Mouse (Mus musculus) urinary bladder, postnatal 4 days (tissue): ENCODE data around the gene Parp8.
"Not testable (repeated sequence)": the region's sequence is repeated elsewhere in the genome, so short reads cannot be mapped to it uniquely, and the experiment has no call there.

ENCODE experiments used
- DNase-seq, 2 experiments: peaks; one replicate each; pipeline ENCODE4 v3.0.0; 2021 to 2022; ENCODE audit warnings: low spot score in 2 of 2

The Parp8 gene

DNA sequence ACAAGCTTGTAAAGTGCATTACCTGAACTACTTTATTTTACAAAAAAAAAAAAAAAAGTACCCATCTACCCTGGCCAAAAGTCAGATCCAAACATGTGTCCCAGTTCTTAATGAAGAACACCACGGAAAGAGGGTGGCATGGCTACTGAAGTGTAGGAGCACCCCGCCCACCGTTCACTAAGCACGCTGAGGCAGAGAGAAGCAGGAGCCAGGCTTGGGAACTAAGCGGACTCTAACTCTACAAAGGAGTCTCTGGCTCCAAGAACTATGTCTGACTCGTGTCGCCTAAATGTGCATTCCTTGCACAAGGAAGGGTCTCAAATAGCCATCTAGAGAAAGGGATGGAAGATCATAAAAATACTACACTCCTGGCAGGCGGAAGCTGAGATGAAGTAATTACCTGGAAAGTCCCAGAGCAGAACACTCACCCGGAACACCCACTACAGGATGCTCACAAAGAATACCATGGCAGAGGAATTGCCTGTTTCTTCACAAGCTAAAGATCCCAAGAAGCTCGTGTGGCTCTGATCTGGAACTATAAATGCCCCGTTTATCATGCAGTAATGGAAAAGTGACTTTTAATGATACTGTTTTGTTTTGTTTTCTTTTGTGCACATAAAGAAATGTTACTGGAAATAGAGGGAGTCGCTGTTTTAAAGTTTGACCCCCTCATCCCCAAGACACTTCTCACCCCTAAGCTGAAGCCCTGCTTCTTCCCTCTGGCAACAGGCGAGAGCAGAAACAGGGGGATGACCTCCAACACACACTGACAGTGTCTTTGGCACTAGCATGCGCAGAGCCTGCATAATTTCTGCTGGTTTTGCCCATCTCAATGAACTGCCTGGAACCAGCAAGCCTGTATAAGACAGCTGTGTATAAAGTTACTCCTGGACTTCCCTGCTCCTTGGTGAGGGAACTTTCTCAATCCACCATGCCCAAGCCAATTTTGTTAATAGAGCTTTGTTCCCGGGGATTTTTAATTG, 62.6 kb downstream of the Parp8 start:
- DNase-seq = no peak

DNA sequence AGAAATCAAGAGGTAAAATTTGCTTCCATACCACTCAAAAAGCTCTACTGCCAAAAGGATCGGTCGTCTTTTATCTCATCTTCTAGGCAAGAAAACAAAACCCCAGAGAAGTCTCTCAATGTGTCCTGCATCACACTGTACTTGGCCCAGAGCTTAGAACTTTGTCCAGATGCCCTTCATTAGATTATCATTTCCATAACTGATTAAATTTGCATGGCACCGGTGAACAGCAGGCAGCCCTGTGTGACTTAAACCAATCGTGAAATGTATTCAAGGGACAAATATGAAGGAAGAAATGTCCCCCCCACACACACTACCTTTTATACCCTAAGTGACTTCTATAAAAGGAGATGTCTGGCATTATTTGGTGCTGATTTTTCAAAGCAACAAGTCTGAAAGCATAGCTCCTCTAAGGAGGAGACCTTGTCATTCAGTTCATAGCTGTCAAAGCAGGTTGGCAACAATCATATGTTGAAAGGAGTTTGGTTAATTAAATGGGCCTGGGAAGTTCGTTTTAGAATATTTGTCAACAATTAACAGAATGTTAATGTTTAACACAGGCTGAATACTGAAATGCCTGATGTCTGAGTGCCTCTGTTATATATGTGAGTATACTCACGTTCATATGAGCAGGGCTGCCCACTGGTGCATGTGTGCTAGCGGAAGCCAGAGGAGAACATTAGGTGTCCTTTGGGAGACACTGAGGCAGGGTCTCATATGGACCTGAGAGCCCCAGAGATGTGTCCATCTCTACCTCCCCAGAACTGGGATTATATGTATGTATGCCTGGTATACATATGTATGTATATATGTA, 66.4 kb downstream of the Parp8 start:
- no peak for DNase-seq

DNA sequence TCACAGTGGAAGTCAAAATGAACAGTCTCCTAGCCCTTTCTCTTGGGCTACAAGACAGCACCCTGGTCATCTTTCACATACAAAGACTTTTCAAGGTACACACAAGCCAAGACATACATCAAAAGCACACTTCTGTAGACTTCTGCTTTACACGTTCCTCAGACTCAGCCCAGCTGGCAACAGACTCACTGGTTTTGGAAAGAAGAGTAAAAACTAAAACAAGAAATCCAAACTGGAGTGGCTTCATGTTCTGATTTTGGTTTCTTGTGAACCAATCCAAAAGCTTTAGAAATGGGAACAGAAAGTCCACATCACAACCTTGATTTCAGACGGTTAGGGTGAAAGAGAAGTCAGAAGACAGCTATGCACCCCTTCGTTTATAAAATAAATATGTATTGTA, 67.8 kb downstream of the Parp8 start:
- no peak for DNase-seq

DNA sequence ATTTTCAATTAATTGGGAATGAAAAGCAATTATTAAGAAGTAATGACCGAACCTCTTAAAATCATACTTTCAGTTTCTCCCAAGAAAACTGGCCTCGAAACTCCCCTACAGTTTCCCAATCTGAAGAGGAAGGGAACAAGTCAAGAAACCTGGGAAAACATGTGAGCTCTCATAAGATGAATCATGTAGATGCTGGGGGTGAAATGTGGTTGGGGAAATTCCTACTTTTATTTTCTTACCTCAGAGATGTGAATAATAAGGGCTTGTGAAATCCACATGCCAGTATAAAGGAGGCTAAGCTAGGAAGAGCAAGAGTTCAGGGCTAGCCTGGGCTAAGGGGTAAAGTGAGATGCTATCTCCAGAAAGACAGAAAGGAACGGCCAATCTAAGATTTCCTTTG, 74.0 kb downstream of the Parp8 start:
- DNase-seq = no peak

DNA sequence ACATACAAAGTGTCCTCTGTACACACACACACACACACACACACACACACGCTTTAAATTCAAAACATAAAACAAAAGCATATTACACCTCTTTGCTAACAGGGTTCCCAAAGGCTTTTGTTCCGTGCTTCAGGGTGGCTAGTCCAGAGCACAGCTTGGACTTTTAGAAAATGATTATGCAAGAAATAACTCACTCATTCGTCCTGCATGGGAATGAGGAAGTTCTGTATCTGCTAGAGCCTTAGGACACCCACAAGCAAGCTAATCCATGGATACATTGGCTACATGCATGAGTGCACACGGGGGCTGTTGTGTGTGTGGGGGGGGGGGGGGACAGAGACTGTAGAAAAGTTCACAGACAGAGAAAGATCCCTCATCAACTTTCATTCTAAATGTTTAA, 75.8 kb downstream of the Parp8 start:
- no peak for DNase-seq

DNA sequence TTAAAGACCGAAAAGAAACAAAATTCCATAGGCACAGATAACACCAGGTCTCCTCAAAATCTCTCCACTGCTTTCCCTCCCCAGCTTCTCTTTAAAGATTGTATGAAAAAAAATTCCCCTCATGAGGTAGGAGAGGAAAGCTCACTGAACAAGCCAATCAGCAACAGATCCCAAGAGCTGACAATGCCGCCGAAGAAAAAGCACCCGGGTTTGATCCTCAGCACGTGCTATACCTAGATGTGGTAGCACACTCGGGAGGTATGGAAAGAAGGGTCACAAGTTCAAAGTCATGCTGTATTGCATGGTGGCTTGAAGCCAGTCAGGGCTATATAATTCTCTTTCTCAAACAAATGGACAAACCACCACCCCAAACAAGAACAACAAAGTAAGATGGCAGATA, 76.3 kb downstream of the Parp8 start:
- no peak for DNase-seq

DNA sequence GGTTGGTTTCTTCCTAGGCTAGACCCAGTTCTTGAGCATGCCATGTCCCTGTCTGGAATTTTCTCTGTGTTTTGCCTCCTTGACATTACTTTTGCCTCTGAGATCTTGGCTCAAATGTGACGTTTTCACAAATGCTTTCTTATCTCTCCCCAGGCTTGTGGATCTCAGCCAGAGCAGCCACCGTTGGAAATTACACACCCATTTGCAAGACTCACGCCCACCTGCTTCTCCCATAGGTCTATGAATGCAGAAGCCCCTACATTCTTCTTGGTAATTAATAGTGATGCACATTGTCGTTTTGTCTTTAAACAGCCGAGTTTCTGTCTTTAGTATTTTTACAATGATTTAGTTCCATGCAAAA, 77.1 kb downstream of the Parp8 start:
- no peak for DNase-seq

DNA sequence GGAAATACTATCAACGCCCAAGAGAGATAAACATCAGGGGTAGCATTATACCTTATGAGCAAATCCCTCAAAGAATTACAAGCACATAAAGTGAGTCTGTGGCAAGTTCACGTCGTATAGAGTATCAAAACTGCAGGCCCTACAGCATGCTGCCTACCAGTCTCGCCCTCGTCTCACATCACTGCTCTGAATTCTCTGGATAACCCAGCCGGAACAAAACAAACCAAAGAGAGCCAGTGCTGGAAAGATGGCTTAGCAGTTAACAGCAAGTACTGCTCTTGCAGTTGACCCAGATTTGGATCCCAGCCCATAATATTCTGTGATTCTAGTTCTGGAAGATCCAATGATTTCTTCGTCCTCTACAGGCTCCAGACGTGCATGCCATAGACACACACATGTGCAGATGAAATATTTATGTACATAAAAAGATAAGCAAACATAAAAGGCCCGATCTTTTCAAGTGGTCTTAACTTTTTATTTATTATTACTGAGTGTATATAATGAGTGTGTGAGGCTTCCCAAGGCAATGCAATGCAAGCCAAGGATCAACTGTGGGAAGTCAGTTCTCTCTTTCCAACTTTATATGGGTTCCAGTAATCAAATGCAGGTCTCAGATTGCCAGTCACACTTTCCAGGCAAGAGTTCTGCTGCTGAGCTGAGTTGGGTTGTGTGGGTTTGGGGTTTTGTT, 77.6 kb downstream of the Parp8 start:
- no peak for DNase-seq

DNA sequence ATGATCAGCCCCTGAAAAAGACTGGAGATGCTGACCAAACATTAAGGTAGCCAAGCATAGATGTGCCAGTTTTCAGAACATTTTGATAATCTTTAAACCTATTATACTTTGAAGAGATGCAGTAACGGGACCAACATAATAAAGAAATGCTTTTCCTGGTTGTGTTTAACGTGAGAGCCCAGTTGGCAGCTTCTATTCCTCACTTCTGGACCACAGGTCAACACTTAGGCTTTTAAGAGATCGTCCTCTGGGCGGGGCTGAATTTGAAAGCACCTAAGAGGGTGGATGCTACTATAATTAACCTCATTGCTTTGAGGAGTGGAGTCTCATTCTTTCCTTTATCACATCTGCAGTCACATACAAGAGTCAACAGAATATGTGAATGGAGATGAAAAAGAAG, 78.8 kb downstream of the Parp8 start:
- no peak for DNase-seq

DNA sequence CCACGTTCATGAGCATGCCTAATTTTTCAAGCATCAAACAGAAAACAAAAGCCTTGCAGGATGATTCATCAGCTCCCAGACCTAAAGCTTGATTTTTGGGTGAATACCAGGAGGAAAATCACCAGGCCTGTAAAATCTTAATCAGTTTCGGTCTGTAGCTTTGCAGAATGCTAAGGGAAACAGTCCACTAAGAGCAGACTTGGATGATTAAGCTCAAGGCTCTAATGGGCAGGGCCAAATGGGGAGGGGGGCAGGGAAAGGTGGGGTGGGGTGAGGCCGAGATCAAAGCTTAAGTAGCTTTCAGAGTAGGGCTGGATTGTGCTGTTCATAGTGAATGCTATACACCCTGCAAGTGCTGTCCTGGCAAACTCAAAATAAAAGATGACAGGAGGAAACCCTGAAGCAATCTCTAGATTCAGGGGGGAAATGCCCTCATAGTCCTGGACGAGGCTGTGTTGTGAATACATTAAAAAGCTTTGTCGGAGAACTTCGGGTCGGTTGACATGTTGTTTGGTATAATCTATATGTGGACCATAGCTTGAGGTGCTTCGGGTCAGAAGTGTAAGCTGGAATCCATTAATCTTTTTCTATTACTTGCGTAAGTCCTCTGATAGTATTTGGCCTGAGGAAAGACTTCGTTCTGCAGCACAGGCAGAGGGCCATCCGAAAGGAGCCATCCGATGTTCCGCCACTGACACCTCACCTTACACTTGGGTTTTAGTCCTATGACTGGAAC, 83.9 kb downstream of the Parp8 start:
- no peak for DNase-seq

DNA sequence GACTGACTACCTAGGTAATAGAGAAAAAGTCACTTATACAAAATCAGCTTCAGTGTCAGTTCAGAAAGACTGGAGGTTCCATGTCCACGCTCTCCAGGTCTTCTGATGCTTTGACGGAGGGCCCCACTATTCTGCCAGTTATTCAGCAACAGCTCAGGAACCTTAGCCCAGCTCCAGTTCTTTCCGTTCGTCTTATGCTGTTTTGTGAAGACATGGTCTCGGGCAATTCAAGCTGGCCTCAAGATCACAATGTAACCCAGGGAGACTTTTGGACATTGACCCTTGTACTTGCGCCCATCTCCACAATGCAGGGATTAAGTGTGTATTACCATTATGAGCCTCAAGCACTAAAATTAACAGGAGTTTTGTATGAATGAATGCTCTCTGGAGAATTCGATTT, 84.6 kb downstream of the Parp8 start:
- DNase-seq = no peak

DNA sequence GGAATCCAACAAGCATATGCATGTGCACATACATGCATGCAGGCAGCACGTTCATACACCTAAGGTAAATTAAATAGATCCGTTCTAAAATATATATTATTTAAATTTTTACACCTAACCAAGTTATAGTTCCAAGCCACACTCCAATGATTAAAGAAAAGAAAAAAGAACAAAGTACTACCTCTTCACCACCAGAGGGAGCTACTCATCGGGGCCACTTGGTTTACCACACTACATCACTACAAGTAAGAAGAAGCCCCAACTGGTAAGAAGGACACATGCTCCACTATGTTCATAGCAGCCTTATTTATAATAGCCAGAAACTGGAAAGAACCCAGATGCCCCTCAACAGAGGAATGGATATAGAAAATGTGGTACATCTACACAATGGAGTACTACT, 88.3 kb downstream of the Parp8 start:
- DNase-seq = not testable (repeated sequence)

DNA sequence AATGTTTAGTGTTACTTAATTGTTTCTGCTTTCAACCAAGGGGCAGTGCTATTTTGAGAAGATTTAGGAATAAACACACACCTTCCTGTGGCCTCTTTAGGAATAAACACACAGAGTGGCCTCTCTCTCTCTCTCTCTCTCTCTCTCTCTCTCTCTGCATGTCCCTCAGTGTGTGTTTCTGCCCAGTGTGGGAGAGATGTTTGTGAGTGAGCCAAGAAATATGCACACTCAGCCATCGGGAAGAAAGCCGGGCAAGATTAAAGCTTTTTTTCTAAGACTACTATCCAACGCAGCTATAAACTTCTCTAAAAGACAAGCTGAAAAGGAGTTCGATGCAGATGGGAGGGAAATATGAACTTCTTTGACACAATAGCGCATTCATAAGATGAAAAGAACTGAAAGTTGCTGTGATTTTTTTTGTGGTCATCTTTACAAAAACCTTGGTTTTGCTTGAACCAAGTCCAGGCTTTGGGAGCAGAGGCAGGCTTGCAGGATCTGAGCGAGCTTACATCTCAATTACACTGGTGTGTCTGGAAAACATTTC, 107.9 kb downstream of the Parp8 start:
- no peak for DNase-seq

DNA sequence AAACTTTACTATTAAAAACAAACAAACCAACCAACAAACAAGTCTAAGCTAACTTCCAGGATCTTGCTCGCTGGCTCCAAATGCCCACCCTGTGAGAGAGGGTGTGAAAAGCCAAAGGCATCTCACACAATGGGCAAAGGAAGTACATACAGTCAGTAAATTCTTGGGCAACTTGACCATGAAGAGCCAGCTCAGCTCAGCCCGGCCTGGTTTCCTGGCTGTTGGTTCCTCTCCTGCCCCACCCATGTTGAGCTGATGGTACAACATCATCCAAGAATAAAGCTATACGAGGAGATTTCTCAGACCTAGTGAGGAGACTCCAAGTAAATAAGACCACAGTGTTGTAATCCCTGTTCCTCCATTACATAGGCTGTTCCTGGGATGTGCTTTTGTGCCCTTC, 117.1 kb downstream of the Parp8 start:
- DNase-seq = no peak

DNA sequence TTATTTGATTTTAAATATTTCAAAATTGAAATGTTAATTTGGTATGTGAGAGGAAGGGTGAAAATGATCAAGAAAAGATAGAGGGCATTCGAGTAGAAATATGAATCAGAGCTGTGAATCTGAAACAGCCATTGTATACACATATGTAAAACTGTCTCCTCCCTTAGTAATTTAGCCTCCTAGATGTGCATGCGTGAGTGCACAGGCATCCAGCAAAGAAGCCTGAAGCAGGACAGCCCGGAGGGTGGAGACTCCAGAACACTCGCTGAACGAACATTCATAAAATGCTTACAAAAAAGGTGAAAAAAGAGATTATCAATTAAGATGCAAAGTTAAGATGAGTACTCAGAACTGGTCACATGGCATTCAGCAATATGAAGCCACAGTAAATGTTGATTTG, 121.9 kb downstream of the Parp8 start:
- DNase-seq = no peak

DNA sequence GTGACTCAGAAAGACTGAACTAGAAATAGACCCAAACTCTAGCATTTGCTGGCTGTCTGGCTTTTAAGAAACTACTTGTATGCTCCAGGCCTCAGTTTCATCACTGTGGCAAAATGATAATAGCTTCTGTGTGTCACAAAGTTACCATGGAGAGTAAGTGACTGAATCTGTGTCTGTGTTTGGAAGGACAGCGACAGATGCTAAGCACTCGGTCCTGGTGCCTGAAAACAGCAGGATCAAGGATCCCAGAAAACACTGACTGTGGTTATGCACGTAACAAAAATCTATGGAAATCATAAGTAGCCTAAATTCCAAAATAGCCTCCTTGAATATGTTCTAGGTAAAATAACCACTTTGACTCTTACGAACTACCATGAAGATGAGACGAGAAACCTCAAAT, 126.9 kb downstream of the Parp8 start:
- DNase-seq = no peak

DNA sequence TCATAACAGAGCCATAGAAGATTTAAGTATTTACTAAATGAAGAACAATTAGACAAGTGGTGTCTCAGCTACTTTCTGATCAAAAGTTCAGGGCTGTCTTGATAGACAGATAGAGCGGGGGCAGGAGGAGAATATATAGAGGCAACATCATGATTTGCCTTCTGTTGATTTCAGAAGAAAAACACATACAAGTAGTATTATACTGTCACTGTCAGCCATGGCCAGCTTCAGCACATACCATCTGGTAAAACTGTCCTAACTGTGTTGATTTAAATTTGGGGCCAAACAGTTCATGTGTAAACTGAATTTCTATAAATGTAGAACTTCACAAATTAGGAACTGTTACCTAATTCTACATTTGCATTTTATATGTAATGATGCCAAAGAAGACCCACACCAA, 127.6 kb downstream of the Parp8 start:
- DNase-seq = no peak

DNA sequence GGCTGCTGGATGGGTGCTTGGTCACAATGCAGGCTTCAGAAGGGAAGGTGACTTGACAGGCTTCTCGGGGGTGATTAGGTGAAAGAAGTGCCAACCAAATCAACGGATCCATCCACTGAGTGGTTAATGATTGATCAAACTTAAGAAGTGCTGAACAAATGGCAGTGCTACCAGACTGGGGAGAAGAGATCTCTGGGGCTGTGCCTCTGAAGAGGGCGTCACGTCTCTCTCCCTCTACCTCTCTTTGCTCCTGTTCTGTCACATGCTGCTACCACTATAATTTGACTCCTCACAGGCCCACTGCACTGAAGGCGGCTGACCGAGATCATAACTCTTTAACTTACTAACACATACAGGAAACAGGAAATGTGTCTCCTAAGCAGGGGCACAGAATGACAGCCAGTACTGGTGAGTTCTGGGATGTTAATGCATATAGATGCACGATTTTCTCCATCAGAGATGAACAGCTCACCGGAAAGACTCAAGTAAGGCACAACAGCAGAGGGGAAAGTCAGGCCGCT, 140.9 kb downstream of the Parp8 start:
- no peak for DNase-seq

DNA sequence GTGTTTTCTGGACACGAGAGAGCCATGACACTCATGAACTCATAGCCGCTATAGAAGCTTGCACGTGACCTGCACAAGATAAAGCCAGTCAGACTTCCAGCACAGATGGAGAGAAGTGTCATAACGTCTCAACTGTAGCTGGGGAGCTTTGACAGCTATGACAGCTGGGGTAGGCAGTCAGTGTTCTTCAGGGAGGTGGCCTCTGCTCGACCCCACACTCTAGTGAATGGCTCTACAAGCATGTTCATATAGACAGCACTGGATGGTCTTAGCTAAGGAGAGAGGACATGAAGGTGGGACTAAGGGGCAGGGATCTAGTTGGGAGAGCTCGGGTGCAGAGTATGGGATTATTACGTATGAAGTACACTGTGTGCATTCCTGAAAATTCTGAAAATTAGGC, 143.1 kb downstream of the Parp8 start:
- DNase-seq = no peak

DNA sequence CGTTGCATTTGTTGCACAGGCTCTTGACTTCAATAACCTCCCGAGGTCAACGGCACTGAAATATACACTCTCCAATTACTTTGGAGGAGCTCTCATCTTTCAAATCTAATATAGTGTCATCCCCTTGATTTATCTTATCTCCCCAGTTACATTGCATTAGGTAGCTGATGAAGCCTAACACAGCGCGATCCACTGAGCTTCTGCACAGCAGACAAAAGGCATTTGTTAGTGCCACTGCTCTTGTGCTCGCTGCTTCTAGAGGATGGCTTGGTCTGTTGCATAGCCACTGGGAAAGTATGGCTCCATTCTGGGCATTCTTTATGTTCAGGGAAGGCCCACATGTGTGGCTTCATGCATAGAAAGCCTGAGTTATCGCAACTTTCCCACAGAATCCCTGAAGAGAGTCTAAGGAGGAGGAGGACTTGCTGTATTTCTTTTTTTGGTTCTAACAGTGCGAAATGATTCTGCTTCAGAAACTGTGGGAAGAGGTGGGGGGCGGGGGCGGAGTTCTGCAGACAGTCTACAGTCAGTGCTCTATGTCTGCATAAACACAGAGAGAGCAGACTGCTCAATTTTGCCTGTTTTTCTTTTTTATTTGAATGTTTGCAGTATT, 145.7 kb downstream of the Parp8 start:
- no peak for DNase-seq

DNA sequence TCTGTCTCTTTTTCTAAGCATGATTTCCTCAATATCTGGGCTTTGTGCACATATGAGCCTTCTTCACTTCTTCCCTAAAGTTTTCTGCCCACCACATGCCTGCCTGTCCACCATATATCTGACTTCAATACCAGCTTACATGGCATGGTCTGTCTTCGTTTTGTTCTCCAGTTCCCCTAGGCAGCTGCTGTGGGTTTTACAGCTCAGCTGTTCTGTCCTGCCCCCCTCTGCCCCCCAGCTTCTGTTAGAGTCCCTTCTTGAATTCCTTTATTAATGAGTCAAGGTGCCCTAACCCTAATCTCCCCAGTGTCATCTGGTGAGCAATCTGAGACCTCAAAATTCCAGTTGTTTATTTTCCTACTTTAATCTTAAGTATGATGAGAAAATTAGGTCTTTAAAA, 155.1 kb downstream of the Parp8 start:
- no peak for DNase-seq
